Mouse (Mus musculus): Measurements from ENCODE around the gene Fktn.
A peak's percentile ranks its signal among the peaks of the same experiment; 100 is the strongest.
"Not testable (repeated sequence)": the region's sequence is repeated elsewhere in the genome, so short reads cannot be mapped to it uniquely, and the experiment has no call there.

Fktn gene

GRCm38 (mm10) chr4:53713704-53714050 lies at the start of gene Fktn:
Gene Fktn (plus strand): TSS chr4:53713998.
- no peak for DNase-seq

GRCm38 (mm10) chr4:53682092-53682491 lies 31.7 kb upstream of the Fktn start:
- DNase-seq = no peak

- DNase-seq = no peak
These were observed 24.8 kb upstream of the Fktn start for GRCm38 (mm10) chr4:53688965-53689364.

GRCm38 (mm10) chr4:53691418-53691817 lies 22.4 kb upstream of the Fktn start:
- peak; percentile 32 for DNase-seq

- not testable (repeated sequence) for DNase-seq
These were observed 4.6 kb upstream of the Fktn start for GRCm38 (mm10) chr4:53709166-53709565.

- no peak for DNase-seq
These were observed 3.8 kb upstream of the Fktn start for GRCm38 (mm10) chr4:53710021-53710420.

GRCm38 (mm10) chr4:53710555-53711328 lies 3.1 kb upstream of the Fktn start:
- no peak for DNase-seq

- DNase-seq = peak; percentile 89
These were observed 435 bp downstream of the Fktn start for GRCm38 (mm10) chr4:53714051-53714814.

- DNase-seq = no peak
These were observed 2.2 kb downstream of the Fktn start for GRCm38 (mm10) chr4:53715977-53716376.

GRCm38 (mm10) chr4:53717546-53717945 lies 3.7 kb downstream of the Fktn start:
- DNase-seq = no peak

GRCm38 (mm10) chr4:53718261-53718660 lies 4.5 kb downstream of the Fktn start:
- no peak for DNase-seq

GRCm38 (mm10) chr4:53722506-53722905 lies 8.7 kb downstream of the Fktn start:
- DNase-seq = no peak

GRCm38 (mm10) chr4:53726100-53726499 lies 12.3 kb downstream of the Fktn start:
- not testable (repeated sequence) for DNase-seq

GRCm38 (mm10) chr4:53728121-53728520 lies 14.3 kb downstream of the Fktn start:
- no peak for DNase-seq

- DNase-seq = peak; percentile 8
These were observed 25.3 kb downstream of the Fktn start for GRCm38 (mm10) chr4:53738956-53739616.

- DNase-seq = no peak
These were observed 36.0 kb downstream of the Fktn start for GRCm38 (mm10) chr4:53749831-53750230.

GRCm38 (mm10) chr4:53750391-53751120 lies 36.8 kb downstream of the Fktn start:
- no peak for DNase-seq

- no peak for DNase-seq
These were observed 43.2 kb downstream of the Fktn start for GRCm38 (mm10) chr4:53757030-53757429.

GRCm38 (mm10) chr4:53758764-53759163 lies 45.0 kb downstream of the Fktn start:
- DNase-seq = no peak

- no peak for DNase-seq
These were observed 45.9 kb downstream of the Fktn start for GRCm38 (mm10) chr4:53759678-53760077.

- no peak for DNase-seq
These were observed 48.7 kb downstream of the Fktn start for GRCm38 (mm10) chr4:53762501-53762900.

GRCm38 (mm10) chr4:53770958-53771735 lies 57.3 kb downstream of the Fktn start:
- DNase-seq = no peak

All from cerebellum, adult 11 months (tissue).